Mouse (Mus musculus) frontal cortex, postnatal 25 days (tissue): ENCODE data around the gene Dhx57.
"Not testable (repeated sequence)": the region's sequence is repeated elsewhere in the genome, so short reads cannot be mapped to it uniquely, and the experiment has no call there.

Source experiments
- DNase-seq, 2 experiments: peaks; one replicate each; pipeline ENCODE4 v3.0.0; 2022; ENCODE audit warnings: low spot score in 2 of 2

Dhx57 gene

GRCm38 (mm10) chr17:80290074-80290657 lies at the start of gene Dhx57, which contains the start of gene Morn2:
Gene Dhx57, minus strand, starts transcription at chr17:80290476.
Gene Morn2, plus strand, starts transcription at chr17:80290203.
- DNase-seq = peak; percentile 95 to 97

DNA sequence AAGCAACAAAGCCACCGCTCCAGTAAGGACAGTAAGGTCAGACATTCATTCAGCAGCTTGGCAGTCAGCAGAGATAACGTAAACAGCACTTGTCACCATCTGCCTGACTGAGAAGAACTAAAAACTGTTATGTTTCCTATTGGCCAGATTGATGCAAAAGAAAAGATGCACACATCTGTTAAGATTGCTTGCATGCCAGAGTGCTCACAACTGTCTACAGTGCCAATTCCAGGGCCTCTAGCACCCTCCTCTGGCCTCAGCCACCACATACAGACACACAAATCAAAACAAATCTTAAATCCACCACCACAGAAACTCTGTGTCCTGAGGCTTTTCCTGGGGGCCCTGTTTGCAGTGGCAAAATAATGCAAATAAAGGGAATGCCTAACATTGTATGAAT lies 42.1 kb upstream of the Dhx57 start:
- no peak for DNase-seq

- DNase-seq = no peak
Observed at GRCm38 (mm10) chr17:80326431-80326830, 36.2 kb upstream of the Dhx57 start.

DNA sequence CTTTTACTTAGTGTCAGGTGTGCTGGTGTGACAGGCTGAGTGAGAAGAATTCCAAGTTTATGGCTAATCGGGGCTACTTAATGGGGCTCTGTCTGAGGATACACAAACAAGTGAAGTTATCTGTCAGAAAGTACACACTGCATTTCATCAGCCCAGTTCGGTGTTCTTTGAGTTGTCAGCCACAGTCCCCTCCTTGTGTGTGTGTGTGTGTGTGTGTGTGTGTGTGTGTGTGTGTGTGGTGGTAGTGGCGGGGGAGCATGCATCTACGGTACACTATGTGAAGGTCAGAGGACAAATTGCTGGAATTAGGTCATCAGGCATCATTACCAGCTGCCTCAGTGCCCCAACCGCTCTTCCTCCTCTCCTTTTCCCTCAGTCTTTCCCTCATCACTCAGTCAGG lies 35.2 kb upstream of the Dhx57 start:
- DNase-seq = no peak

GRCm38 (mm10) chr17:80324521-80324920 lies 34.2 kb upstream of the Dhx57 start:
- DNase-seq = no peak

DNA sequence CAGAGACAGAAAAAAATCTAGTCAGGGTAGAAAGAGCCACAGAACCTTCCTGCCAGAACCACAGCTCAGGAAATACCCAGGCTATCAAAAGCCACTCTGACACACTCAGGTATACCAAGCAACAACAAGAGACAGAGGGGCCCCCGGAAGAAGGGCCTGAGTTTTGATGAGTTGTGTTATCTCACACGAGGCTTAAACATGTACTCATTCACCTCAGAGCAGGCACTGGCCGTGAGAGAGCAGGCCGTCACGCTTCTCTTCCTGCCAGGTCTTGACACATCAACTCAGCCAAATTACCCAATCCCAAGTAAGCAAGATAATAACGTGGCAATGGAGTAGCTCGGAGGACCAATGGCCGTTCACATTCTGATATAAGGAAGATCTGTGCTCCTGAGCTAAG lies 33.4 kb upstream of the Dhx57 start:
- DNase-seq = no peak

DNA sequence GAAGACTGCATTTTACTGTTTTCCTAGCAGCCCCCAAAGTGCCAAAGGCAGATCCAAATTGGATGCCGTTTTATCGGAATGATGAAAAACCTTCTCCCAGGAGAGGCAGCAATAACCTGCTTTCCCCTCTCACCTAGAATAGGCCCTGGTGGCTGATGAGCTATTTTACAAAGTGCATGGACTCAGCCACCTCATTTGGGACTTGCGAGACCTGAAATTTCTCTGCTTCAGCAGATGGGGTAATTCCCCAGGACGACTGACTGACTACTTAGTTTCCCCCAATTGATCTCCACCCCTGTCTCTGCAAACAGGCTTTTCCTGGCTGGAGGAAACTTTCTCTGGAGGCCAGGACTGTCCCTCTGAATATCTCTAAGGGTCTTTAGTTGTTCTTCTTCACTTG lies 32.7 kb upstream of the Dhx57 start:
- no peak for DNase-seq

- DNase-seq = no peak
Observed at GRCm38 (mm10) chr17:80322228-80322627, 32.0 kb upstream of the Dhx57 start.

DNA sequence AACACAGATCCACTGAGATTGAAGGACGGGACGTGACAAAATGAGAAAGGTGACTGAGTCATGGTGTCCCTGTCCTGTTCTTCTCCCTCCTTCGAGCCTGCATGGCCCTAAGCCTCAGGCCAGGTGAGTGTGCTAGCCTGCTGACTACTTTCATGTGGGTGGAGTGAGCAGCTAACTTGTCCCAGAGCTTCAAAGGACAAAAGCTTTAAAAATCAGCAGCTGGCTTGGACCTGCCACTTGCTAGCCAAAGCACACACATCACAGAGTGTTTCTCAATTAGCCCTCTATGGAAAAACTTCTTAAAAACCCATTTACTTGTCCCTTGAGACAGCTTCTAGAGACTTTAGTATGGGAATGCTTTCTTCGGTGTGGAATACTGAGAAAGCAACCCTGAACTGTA lies 22.1 kb upstream of the Dhx57 start:
- no peak for DNase-seq

DNA sequence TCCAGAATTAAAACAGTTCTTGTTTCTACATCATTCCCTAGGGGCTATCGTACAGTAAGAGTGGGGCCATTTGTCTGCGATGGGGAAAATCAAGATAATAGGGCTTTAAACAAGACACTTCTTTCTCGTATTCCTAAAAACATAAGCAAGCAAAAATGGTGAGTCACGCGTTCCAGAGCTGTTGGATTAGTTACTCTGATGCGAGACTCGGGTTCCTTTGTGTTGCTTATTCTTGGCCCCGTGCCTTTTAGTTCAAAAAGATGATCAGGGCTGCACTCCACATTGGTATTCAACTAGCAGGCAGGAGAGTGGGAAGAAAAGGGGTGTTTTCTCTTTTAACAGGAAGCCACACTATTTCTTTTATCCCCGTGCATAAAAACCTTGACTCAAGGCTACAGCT lies 21.5 kb upstream of the Dhx57 start:
- DNase-seq = no peak

- DNase-seq = no peak
Observed at GRCm38 (mm10) chr17:80307251-80307650, 17.0 kb upstream of the Dhx57 start, which contains the start of gene Arhgef33. Gene Arhgef33, plus strand, starts transcription at chr17:80307407.

DNA sequence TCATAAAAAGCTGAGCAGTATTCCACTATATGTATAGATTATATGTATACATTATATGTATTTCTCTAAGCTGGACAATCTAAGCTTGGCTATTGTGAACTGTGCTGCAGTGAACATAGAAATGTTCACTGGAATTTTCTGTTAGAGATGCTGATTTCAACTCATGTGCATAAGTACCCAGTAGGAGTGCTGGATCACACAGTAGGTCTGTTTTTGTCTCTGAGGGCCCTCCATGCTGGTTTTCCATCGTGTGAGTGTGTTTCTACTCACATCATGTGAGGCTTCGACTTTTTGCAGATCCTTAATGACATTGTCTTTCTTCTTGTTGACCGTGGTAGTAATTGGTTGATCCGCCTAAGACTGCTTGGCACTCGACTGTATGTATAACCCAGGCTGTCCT lies 8.6 kb upstream of the Dhx57 start:
- DNase-seq = no peak

- DNase-seq = no peak
Observed at GRCm38 (mm10) chr17:80295258-80295657, 5.0 kb upstream of the Dhx57 start.

DNA sequence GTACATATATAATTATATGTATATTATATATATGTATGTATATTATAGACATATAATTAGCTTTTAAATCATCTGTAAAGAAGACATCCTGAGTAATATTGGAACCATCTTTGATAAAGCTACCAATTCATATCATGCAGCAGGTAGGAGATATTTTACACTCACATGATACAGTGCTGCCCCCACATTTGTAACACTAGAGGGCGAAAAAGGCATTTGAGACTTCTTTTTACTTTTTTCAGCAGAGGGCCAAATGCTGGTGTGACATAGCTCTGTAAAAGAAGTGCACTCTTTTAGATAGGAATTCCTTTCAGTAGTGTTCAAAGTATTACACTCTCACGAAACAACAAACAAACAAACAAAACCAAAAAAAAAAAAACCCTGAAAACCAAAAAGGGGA lies 872 bp upstream of the Dhx57 start:
- DNase-seq = no peak

- no peak for DNase-seq
Observed at GRCm38 (mm10) chr17:80289280-80290073, 799 bp downstream of the Dhx57 start.

GRCm38 (mm10) chr17:80288012-80288411 lies 2.3 kb downstream of the Dhx57 start:
- DNase-seq = no peak

DNA sequence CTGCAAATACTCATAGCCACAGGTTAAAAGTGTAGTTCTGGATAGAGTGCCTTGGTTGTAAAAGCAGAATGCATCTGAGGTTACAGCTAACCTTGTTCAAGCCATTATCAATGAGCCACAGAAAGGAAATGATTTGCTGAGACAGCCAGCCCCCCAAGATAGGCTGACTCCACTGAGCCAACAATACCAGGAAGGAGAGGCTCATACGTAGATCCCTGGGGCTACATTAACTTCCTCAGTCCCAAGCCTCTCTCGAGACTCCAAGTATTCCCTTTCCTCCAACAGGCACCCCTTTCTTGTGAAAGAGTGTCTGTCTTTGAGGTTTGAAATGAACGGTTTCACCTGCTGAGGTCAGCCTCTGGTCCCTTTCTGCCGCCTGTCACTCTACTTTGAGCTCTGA lies 5.8 kb downstream of the Dhx57 start:
- DNase-seq = no peak

GRCm38 (mm10) chr17:80279340-80280070 lies 10.8 kb downstream of the Dhx57 start:
- DNase-seq = no peak

GRCm38 (mm10) chr17:80278255-80278654 lies 12.0 kb downstream of the Dhx57 start:
- DNase-seq = no peak

- not testable (repeated sequence) for DNase-seq
Observed at GRCm38 (mm10) chr17:80270622-80271021, 19.7 kb downstream of the Dhx57 start.

DNA sequence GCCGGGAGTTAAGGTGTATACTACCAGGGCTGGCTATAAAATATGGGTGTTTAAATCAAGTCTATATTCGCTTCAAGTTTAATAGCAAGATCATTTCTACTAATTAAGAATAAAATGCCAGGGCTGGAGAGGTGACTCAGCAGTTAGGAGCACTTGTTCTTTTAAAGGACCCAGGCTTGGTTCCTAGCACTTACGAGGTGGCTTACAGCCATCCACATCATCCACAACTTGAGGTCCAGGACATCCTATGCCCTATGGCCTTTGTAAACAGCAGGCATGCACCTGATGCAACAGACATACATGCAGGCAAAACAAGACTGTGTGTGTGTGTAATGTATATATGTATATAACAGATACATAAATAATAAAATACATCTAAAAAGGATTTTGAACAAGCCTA lies 22.1 kb downstream of the Dhx57 start:
- DNase-seq = no peak

DNA sequence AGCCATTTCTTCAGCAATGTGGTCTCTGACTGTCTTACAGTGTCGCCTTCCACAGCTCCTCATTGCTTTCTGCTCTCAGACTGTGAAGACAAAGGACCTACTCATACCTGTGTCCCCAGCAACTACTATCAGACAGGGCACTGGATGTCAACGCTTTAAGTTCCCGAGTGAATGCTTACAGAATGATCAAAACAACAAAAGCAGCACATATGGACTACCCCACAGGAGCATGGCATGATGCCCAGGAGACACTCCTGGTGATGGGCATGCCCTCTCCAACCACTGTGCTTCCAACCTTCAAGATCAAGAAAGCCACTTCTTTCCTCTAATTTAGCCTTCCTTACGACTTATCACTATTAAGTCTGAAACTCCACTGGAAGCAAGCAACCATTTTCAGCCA lies 23.2 kb downstream of the Dhx57 start:
- DNase-seq = no peak

GRCm38 (mm10) chr17:80255208-80255607 lies 35.1 kb downstream of the Dhx57 start:
- DNase-seq = no peak
